Comparison of ENCODE assay signal across 14 mouse cellular contexts in genomic region chr6:88560156-88560555, GRCm38 (mm10). TPM values are rescaled to one million over a fixed set of nuclear protein-coding genes. Genes with fewer than 3 reads are reported as not detected.
DNase-seq lines count a peak whose midpoint lies in the region; ATAC-seq and TF ChIP-seq lines count a peak whose summit lies in the region.
"Had no signal": no experiment of that assay in that cellular context is flagged by ENCODE, and none has a peak within 500 bp of the region (broad histone marks: within the 10 kb centered on the region; RNA-seq: fewer than 3 reads in every experiment).

No protein-coding gene starts in this region.

- intact Hi-C loops in heart, adult 2 months (cut with DNase I), result no loop called here

- 85% methylated on average over 4 of the region's 4 CpGs for WGBS in heart, adult 2 months
- 78% methylated on average over 4 of the region's 4 CpGs for WGBS in liver, embryonic 11.5 days

- peak; percentile 54 for DNase-seq in heart, adult 11 months
- DNase-seq in heart, adult 2 months, result no peak
- peak; percentile 17 for DNase-seq in liver, embryonic 11.5 days (ENCODE audit: low spot score)
- DNase-seq in liver, result no peak
- DNase-seq: adrenal gland, adult 2 months; adrenal gland, postnatal 10 days; adrenal gland, postnatal 25 days had no signal

- no peaks in the 10 kb centered on the region for H3K4me1 ChIP-seq in heart, adult 2 months (ENCODE audit: control insufficient read depth, insufficient read depth, low read length)
- H3K4me1 ChIP-seq in liver, embryonic 11.5 days (replicated peaks; ENCODE audit: control insufficient read depth, insufficient read depth, low read length), result no peaks in the 10 kb centered on the region
- H3K4me1 ChIP-seq: embryonic facial prominence, embryonic 13.5 days; embryonic facial prominence, embryonic 15.5 days; forebrain, embryonic 12.5 days had no signal

- H3K4me3 ChIP-seq in heart, adult 2 months, result no peak overlapping the region
- H3K4me3 ChIP-seq in liver, embryonic 11.5 days (ENCODE audit: low read depth, low read length), result no peak overlapping the region
- H3K4me3 ChIP-seq: embryonic facial prominence, embryonic 13.5 days; embryonic facial prominence, embryonic 15.5 days; erythroblast, embryonic 14.5 days; forebrain, embryonic 10.5 days; forebrain, embryonic 12.5 days had no signal

- H3K9me3 ChIP-seq in liver, embryonic 11.5 days (ENCODE audit: control insufficient read depth, low read length), result no peaks in the 10 kb centered on the region
- H3K9me3 ChIP-seq: embryonic facial prominence, embryonic 13.5 days; embryonic facial prominence, embryonic 15.5 days; forebrain, embryonic 10.5 days; forebrain, embryonic 12.5 days had no signal

- ATAC-seq in liver, embryonic 11.5 days (replicated peaks; ENCODE audit: low FRiP score), result no peak
- ATAC-seq: forebrain, embryonic 14.5 days; forebrain, embryonic 16.5 days had no signal

- no peak for TF ChIP-seq EP300 in heart, adult 2 months (IDR thresholded peaks at IDR 0.05; ENCODE audit: insufficient read depth, low read depth, low read length)

- no peak for TF ChIP-seq POLR2A in heart, adult 2 months (IDR thresholded peaks at IDR 0.05; ENCODE audit: insufficient read depth, low read depth, low read length)

- H3K9ac ChIP-seq in heart, adult 2 months (ENCODE audit: low read depth, low read length), result no peak overlapping the region
- no peak overlapping the region for H3K9ac ChIP-seq in liver, embryonic 11.5 days (ENCODE audit: low read depth, low read length)
- H3K9ac ChIP-seq: embryonic facial prominence, embryonic 13.5 days; embryonic facial prominence, embryonic 15.5 days; forebrain, embryonic 12.5 days had no signal

- H3K36me3 ChIP-seq in heart, adult 2 months (ENCODE audit: control insufficient read depth, insufficient read depth, low read length), result no peaks in the 10 kb centered on the region
- no peaks in the 10 kb centered on the region for H3K36me3 ChIP-seq in liver, embryonic 11.5 days (ENCODE audit: control insufficient read depth, insufficient read depth, low read length)
- H3K36me3 ChIP-seq: embryonic facial prominence, embryonic 13.5 days; embryonic facial prominence, embryonic 15.5 days; forebrain, embryonic 10.5 days; forebrain, embryonic 12.5 days had no signal

- H3K27ac ChIP-seq in heart, adult 2 months, result no peak overlapping the region
- no peak overlapping the region for H3K27ac ChIP-seq in liver, embryonic 11.5 days (ENCODE audit: low read depth, low read length)
- H3K27ac ChIP-seq: embryonic facial prominence, embryonic 13.5 days; embryonic facial prominence, embryonic 15.5 days; forebrain, embryonic 10.5 days; forebrain, embryonic 12.5 days had no signal

- no peaks in the 10 kb centered on the region for H3K27me3 ChIP-seq in heart, adult 2 months (ENCODE audit: control insufficient read depth, insufficient read depth, low read length)
- 0 out of 2 replicates have a peak, but pooled peaks cover 9% of the 10 kb centered on the region for H3K27me3 ChIP-seq in liver, embryonic 11.5 days (replicated peaks; ENCODE audit: control insufficient read depth, insufficient read depth, low read length)

- no peaks in the 10 kb centered on the region for H3K79me2 ChIP-seq in heart, adult 2 months (replicated peaks; ENCODE audit: control insufficient read depth, insufficient read depth, low read length)

- H3K4me2 ChIP-seq in liver, embryonic 11.5 days, result no peak overlapping the region
- H3K4me2 ChIP-seq: embryonic facial prominence, embryonic 13.5 days; embryonic facial prominence, embryonic 15.5 days; forebrain, embryonic 12.5 days had no signal

- no peak for TF ChIP-seq CTCF in heart, adult 2 months (IDR thresholded peaks at IDR 0.05)

RNA-seq across cellular contexts. Expression of gene Sec61a1, which starts 41.5 kb away (rescaled TPM):
- 10 to 100 TPM; 40.4 to 44.5 TPM for total RNA-seq in heart, adult 2 months (2021)
- 63.0 and 79.2 TPM in 2 replicates for polyA plus RNA-seq in heart, adult 2 months (2012; rRNA removed)
- polyA plus RNA-seq in liver, embryonic 11.5 days (2014; fragmentation: Nextera tagmentation; extraction: Ambion mirVana), result 214 and 233 TPM in 2 replicates

Comparison
In these comparisons a context has a peak if more than half of its experiments do, and no peak if none do; other contexts are left out.
1. DNase-seq: peak in heart, adult 11 months (single experiment) and liver, embryonic 11.5 days (single experiment); none in heart, adult 2 months (0 of 2) and liver (single experiment).